In genomic region chr10:87057500-87058250, GRCm38 (mm10) we compare ENCODE assay signal across 9 mouse cellular contexts. TPM values are rescaled to one million over a fixed set of nuclear protein-coding genes. Genes with fewer than 3 reads are reported as not detected.
DNase-seq lines count a peak whose midpoint lies in the region; ATAC-seq and TF ChIP-seq lines count a peak whose summit lies in the region.
"Had no signal": no experiment of that assay in that cellular context is flagged by ENCODE, and none has a peak within 500 bp of the region (broad histone marks: within the 10 kb centered on the region; RNA-seq: fewer than 3 reads in every experiment).

TSS of gene 1700113H08Rik (plus strand) at chr10:87058045.

- no peak for TF ChIP-seq CTCF in testis, adult 2 months (IDR thresholded peaks at IDR 0.05; ENCODE audit: control insufficient read depth, insufficient read depth, insufficient replicate concordance, low read depth, low read length)

- peaks cover 6% of the 10 kb centered on the region for H3K4me1 ChIP-seq in testis, adult 2 months (ENCODE audit: control insufficient read depth, insufficient read depth, low read length)
- peaks cover 25% of the 10 kb centered on the region for H3K4me1 ChIP-seq in hindbrain, embryonic 10.5 days (replicated peaks)
- H3K4me1 ChIP-seq in limb, embryonic 15.5 days: peaks cover 11% of the 10 kb centered on the region
- H3K4me1 ChIP-seq in neural tube, embryonic 14.5 days (ENCODE audit: control insufficient read depth, insufficient read depth, low read length): peaks cover 4% of the 10 kb centered on the region

- no peaks in the 10 kb centered on the region for H3K27me3 ChIP-seq in testis, adult 2 months (ENCODE audit: control insufficient read depth, insufficient read depth, low read length)
- H3K27me3 ChIP-seq in hindbrain, embryonic 10.5 days (ENCODE audit: insufficient read depth, poor library complexity, severe bottlenecking): peaks cover 47% of the 10 kb centered on the region
- peaks cover 2% of the 10 kb centered on the region; the same call in 1 of the 2 replicates for H3K27me3 ChIP-seq in limb, embryonic 15.5 days
- no peaks in the 10 kb centered on the region for H3K27me3 ChIP-seq in neural tube, embryonic 14.5 days (ENCODE audit: control insufficient read depth, insufficient read depth, low read length)

- peak; percentile 46 for DNase-seq in adrenal gland, adult 2 months
- no peak for DNase-seq in adrenal gland, adult 8-10 months
- no peak for DNase-seq in testis, postnatal 14 days (ENCODE audit: low spot score)
- no peak for DNase-seq in hindbrain, embryonic 10.5 days (ENCODE audit: low spot score)

- no peaks in the 10 kb centered on the region for H3K36me3 ChIP-seq in testis, adult 2 months (ENCODE audit: control insufficient read depth, insufficient read depth, low read length)
- H3K36me3 ChIP-seq in hindbrain, embryonic 10.5 days: no peaks in the 10 kb centered on the region
- no peaks in the 10 kb centered on the region for H3K36me3 ChIP-seq in limb, embryonic 15.5 days
- H3K36me3 ChIP-seq in neural tube, embryonic 14.5 days (ENCODE audit: control insufficient read depth, insufficient read depth, low read length): no peaks in the 10 kb centered on the region

- H3K27ac ChIP-seq in testis, adult 2 months (ENCODE audit: control insufficient read depth, insufficient read depth, low read depth, low read length): no peak within 1 kb of the TSS
- H3K27ac ChIP-seq in hindbrain, embryonic 10.5 days: peak within 1 kb of the TSS; percentile 86
- H3K27ac ChIP-seq in limb, embryonic 15.5 days: no peak within 1 kb of the TSS
- peak within 1 kb of the TSS; percentile 80 for H3K27ac ChIP-seq in neural tube, embryonic 14.5 days (ENCODE audit: low read depth, low read length)

- H3K4me3 ChIP-seq in testis, adult 2 months (ENCODE audit: control insufficient read depth, low read depth, low read length): peak within 1 kb of the TSS; percentile 89
- peak within 1 kb of the TSS; percentile 50 for H3K4me3 ChIP-seq in hindbrain, embryonic 10.5 days
- H3K4me3 ChIP-seq in limb, embryonic 15.5 days: peak within 1 kb of the TSS; percentile 48
- H3K4me3 ChIP-seq in neural tube, embryonic 14.5 days (ENCODE audit: low read depth, low read length): peak within 1 kb of the TSS; percentile 47

- peak within 1 kb of the TSS; percentile 31 for H3K9ac ChIP-seq in limb, embryonic 15.5 days
- H3K9ac ChIP-seq in neural tube, embryonic 14.5 days (replicated peaks; ENCODE audit: low read depth, low read length): peak within 1 kb of the TSS; percentile 65

- peak within 1 kb of the TSS; percentile 96 for H3K4me2 ChIP-seq in limb, embryonic 15.5 days
- H3K4me2 ChIP-seq in neural tube, embryonic 14.5 days (ENCODE audit: low read depth, low read length): peak within 1 kb of the TSS; percentile 77

- no peaks in the 10 kb centered on the region for H3K9me3 ChIP-seq in hindbrain, embryonic 10.5 days
- H3K9me3 ChIP-seq in limb, embryonic 15.5 days: no peaks in the 10 kb centered on the region
- no peaks in the 10 kb centered on the region for H3K9me3 ChIP-seq in neural tube, embryonic 14.5 days (ENCODE audit: control insufficient read depth, low read length)

- WGBS in hindbrain, embryonic 10.5 days: 5% methylated on average over 15 of the region's 15 CpGs
- 11% methylated on average over 15 of the region's 15 CpGs for whole genome bisulfite sequencing in limb, embryonic 15.5 days
- 4% methylated on average over 15 of the region's 15 CpGs for WGBS in neural tube, embryonic 14.5 days

- peak; percentile 6; the same call in 1 of the 2 replicates for TF ChIP-seq POLR2A in testis, adult 2 months (IDR thresholded peaks at IDR 0.05; ENCODE audit: control insufficient read depth, low read depth, low read length)

- ATAC-seq in limb, embryonic 15.5 days (ENCODE audit: insufficient number of reproducible peaks, low FRiP score, low TSS enrichment, low read depth): no peak
- ATAC-seq in neural tube, embryonic 14.5 days (ENCODE audit: low read depth): no peak; the same call in 1 of the 2 replicates
- no peak for ATAC-seq in monocyte, adult 5-6 weeks (replicated peaks; ENCODE audit: insufficient number of reproducible peaks, low FRiP score, low TSS enrichment, poor library complexity, severe bottlenecking)

RNA-seq across cellular contexts. Expression of gene 1700113H08Rik, which starts in this region (rescaled TPM):
- total RNA-seq in adrenal gland, adult 2 months (2021): not detected
- not detected in 2 replicates for polyA plus RNA-seq in adrenal gland, adult 2 months (2012; rRNA removed)
- total RNA-seq in adrenal gland, adult 8-10 months (2022): not detected
- 201 and 242 TPM in 2 replicates for polyA plus RNA-seq in testis, adult 2 months (2012; rRNA removed)
- polyA plus RNA-seq in hindbrain, embryonic 10.5 days (2016; fragmentation: Nextera tagmentation; extraction: Ambion mirVana): 0.18 and 0.21 TPM in 2 replicates
- not detected in 2 replicates for polyA plus RNA-seq in limb, embryonic 15.5 days (2015; fragmentation: Nextera tagmentation; extraction: Ambion mirVana)
- polyA plus RNA-seq in neural tube, embryonic 14.5 days (2014; fragmentation: Nextera tagmentation; extraction: Ambion mirVana): 0.55 TPM in 1 of 2 replicates, not detected in the other
- total RNA-seq in monocyte, adult 5-6 weeks (2017): 1.9 TPM in 1 of 3 replicates, not detected in the others
- polyA plus RNA-seq: C2C12 had no signal

Comparison
In these comparisons a context has a peak if more than half of its experiments do, and no peak if none do; other contexts are left out.
1. RNA of gene 1700113H08Rik (polyA plus RNA-seq): 201 to 242 TPM in testis, adult 2 months; 0.55 TPM in neural tube, embryonic 14.5 days, 0.18 to 0.21 TPM in hindbrain, embryonic 10.5 days, not detected in adrenal gland, adult 2 months and not detected in limb, embryonic 15.5 days; every median in the first group is over 100 times any median in the second.
2. Peak in DNase-seq in adrenal gland, adult 2 months; RNA of the gene not detected or under 1 TPM.
3. H3K27ac ChIP-seq: peak in hindbrain, embryonic 10.5 days (single experiment) and neural tube, embryonic 14.5 days (single experiment); none in testis, adult 2 months (single experiment) and limb, embryonic 15.5 days (single experiment).
4. Peak in every context shown above with its lines, with median percentiles within 50 percentile points of each other: H3K4me3 ChIP-seq.